Mouse (Mus musculus) limb, embryonic 12.5 days (tissue): ENCODE measurements around the gene Ier5l. TPM values are rescaled to one million over a fixed set of nuclear protein-coding genes. Genes with fewer than 3 reads are reported as not detected.

Experiments used
- ATAC-seq: fragments of 200-750 bp; cut with Nextera tagmentation; 2 replicates; pipeline ENCODE4 v1.8.0; 2017; ENCODE audit warnings: low read depth, moderate TSS enrichment; ENCODE audit not compliant: insufficient number of reproducible peaks, insufficient read depth, low FRiP score, low TSS enrichment
- H3K27ac ChIP-seq: fragments of 300-500 bp; sonication (generic); 2 replicates; pipeline ENCODE4 v1.5.1; 2016; ENCODE audit warnings: mild to moderate bottlenecking, moderate library complexity
- H3K27me3 ChIP-seq: fragments of 300-500 bp; sonication (generic); 2 replicates; pipeline ENCODE4 v1.6.1; 2016; ENCODE audit warnings: mild to moderate bottlenecking, moderate library complexity
- H3K36me3 ChIP-seq: fragments of 300-500 bp; sonication (generic); 2 replicates; pipeline ENCODE4 v1.6.1; 2016; ENCODE audit warnings: mild to moderate bottlenecking, moderate library complexity
- H3K4me1 ChIP-seq: fragments of 300-500 bp; sonication (generic); replicated peaks from 2 replicates; pipeline ENCODE4 v1.6.1; 2016
- H3K4me2 ChIP-seq: fragments of 300-500 bp; sonication (generic); 2 replicates; pipeline ENCODE4 v1.6.1; 2016; ENCODE audit warnings: mild to moderate bottlenecking, moderate library complexity
- H3K4me3 ChIP-seq: fragments of 300-500 bp; sonication (generic); replicated peaks from 2 replicates; pipeline ENCODE4 v1.5.1; 2016; ENCODE audit warnings: mild to moderate bottlenecking
- H3K9ac ChIP-seq: fragments of 300-500 bp; sonication (generic); replicated peaks from 2 replicates; pipeline ENCODE4 v1.6.1; 2016; ENCODE audit warnings: mild to moderate bottlenecking, moderate library complexity
- H3K9me3 ChIP-seq: fragments of 300-500 bp; sonication (generic); 2 replicates; pipeline ENCODE4 v1.6.1; 2016; ENCODE audit warnings: mild to moderate bottlenecking, moderate library complexity
- WGBS: fragments of 180-500 bp; shearing (Covaris S2); methylation state at CpG from one replicate; pipeline ENCODE4 v1.1.7; 2016; 5-methylcytosine and 5-hydroxymethylcytosine counted together
- polyA plus RNA-seq: library from polyadenylated mRNA; unstranded; fragments of >200 nt; fragmentation: Nextera tagmentation; extraction: Ambion mirVana; gene quantifications from 2 replicates; pipeline ENCODE4 v1.2.1, GENCODE M21; 2016

Gene Ier5l
- polyA plus RNA-seq, 1 experiment from 2014 or later, result 4.5 TPM

DNA sequence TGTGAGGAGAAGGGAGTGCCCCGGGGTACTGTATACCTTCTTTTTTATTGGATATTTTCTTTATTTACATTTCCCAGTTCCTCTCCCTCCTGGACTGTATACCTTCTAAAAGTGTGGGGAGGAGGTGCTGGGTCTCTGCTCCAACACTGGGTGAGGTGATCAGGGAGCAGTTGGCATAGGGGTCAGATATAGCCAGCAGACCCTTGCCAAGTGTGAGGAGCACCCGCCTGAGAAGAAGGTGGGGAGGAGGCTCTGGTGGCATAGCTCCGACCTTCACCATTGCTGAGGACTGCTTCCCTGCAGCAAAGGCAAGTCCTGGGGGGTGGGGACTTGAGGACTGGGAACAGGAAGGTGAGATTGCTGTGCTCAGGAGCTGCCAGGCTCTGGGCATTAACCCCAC lies 22.5 kb downstream of the Ier5l start:
- H3K4me2 ChIP-seq, result no peak overlapping the region
- peaks cover 10% of the 10 kb centered on the region for H3K4me1 ChIP-seq
- H3K27me3 ChIP-seq, result no peaks in the 10 kb centered on the region
- H3K27ac ChIP-seq, result no peak overlapping the region
- 84% methylated on average over 3 of the region's 3 CpGs for WGBS
- H3K4me3 ChIP-seq, result no peak overlapping the region
- peaks cover 8% of the 10 kb centered on the region for H3K9me3 ChIP-seq
- ATAC-seq, result no peak
- H3K9ac ChIP-seq, result no peak overlapping the region
- H3K36me3 ChIP-seq, result peaks cover 65% of the 10 kb centered on the region

DNA sequence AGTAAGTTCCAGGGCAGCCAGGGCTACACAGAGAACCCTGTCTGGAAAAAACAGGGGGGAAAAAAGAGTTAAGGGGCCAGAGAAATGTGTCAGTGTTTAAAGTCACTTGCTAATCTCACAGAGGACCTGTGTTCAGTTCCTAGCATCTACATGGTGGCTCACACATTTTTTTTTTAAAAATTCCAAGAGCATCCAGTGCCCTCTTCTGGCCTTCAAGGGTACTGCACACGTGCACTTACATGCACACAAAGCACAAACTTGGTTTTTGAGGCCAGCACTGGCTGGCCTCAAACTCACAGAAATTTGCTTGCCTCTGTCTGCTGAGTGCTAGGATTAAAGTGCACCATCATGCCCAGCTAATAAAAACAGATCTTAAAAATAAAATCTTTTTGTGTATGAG lies 23.5 kb downstream of the Ier5l start:
- peaks cover 75% of the 10 kb centered on the region for H3K36me3 ChIP-seq
- 62% methylated on average over 1 of the region's 1 CpGs for WGBS
- no peak for ATAC-seq

DNA sequence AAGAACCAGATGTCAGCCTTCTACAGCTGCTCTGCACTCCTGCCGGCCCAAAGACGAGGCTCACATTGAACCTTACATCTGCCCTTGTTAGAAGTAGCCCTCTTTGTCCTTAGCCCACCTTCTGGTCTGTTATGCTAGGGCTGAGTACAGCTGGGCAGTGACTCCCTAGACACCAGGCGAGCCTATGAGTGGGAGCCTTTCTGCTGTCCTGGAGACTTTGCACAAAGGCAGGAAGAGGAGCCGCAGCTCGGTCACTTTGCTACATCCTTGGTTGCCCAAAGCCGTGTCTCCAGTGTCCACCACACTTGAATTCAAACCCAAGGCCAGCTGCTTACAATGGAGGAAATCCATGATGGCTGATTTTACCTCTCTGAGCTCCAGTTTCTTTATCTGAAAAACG lies 25.6 kb downstream of the Ier5l start:
- no peak overlapping the region for H3K9ac ChIP-seq
- H3K27me3 ChIP-seq, result no peaks in the 10 kb centered on the region
- H3K9me3 ChIP-seq, result peaks cover 8% of the 10 kb centered on the region
- H3K4me1 ChIP-seq, result peaks cover 37% of the 10 kb centered on the region
- H3K4me3 ChIP-seq, result no peak overlapping the region
- peaks cover 84% of the 10 kb centered on the region for H3K36me3 ChIP-seq
- 86% methylated on average over 7 of the region's 7 CpGs for WGBS
- 0 out of 2 replicates have a peak overlapping the region, but pooled peaks have one; percentile 4 for H3K27ac ChIP-seq
- H3K4me2 ChIP-seq, result no peak overlapping the region
- no peak for ATAC-seq

More for the DNA sequence above, 23.5 kb downstream of the Ier5l start:
- Histone ChIP-seq H3K27ac (no peak overlapping the region), H3K27me3 (no peaks in the 10 kb centered on the region), H3K4me1 (peaks cover 16% of the 10 kb centered on the region), H3K4me3 (no peak overlapping the region), H3K4me2 (no peak overlapping the region), H3K9ac (no peak overlapping the region), H3K9me3 (peaks cover 8% of the 10 kb centered on the region)

DNA sequence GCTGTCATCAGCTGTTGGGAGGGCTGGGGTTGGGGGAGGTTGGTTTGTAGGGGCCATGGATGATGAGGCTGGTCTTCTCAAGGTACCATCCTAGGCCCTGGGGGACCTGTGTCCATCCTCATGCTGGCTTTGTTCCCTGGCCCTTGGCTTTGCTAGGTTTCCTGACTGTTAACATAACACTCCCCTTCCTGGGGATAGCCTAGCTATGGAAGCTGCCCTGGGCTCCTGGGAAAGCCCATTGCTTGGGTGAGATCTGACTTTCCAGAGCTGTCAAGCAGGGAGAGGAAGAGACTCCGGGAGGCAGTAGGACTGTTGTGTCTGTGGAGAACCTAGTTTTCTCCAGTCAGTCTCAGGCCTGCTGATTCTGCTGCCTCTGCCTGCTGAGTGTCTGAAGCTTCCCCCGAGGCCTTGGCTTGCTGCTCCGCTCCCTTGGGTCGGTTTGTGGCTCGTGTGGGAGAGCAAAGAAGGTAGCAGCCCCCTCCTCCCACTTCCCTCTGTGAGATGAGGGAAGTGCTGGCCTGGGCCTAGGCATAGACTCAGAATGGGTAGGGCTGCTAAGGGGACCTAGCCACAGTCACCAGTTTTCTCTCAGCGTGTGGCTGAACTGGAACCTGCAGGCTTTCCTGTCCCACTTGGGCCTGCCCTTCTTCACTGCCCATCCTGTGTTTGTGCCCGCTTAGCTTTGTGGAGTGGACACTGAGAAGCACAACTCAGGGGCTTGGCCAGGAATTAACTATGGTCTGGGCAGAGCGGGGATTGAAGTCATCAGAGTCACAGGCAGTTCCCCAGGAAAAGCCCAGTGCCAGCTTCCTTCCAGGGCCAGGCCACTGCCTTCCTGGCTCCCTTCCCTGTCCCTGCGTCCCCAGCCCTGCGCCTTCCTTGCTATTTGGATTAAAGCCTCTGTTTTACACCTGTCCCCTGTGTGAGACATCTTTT lies 26.9 kb downstream of the Ier5l start:
- Histone ChIP-seq H3K9me3 (peaks cover 8% of the 10 kb centered on the region), H3K4me3 (no peak overlapping the region), H3K36me3 (peaks cover 88% of the 10 kb centered on the region), H3K4me2 (no peak overlapping the region), H3K27me3 (no peaks in the 10 kb centered on the region), H3K4me1 (peaks cover 50% of the 10 kb centered on the region), H3K27ac (peak overlapping the region; percentile 36), H3K9ac (no peak overlapping the region)
- 85% methylated on average over 10 of the region's 10 CpGs for WGBS
- ATAC-seq, result no peak

DNA sequence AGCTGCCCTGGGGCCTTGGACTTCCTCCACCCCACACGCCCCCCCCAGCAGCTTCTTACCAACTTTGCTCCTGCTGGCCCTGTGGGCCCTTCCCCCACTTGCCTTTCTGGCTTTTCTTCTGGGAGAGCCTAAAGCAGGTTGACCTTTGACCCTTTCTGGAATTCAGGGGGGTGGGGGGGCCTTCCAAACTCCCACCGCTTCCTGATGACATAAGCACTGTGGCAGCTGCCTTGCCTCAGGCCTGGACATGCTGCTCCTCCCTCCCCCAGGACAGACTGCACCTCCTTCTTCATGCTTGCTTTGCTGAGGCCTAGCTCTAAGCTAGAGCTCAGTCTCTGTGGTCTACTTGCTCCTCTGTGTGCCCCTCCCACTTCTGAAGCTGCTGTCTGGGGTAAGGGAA lies 28.7 kb downstream of the Ier5l start:
- ATAC-seq, result no peak
- Histone ChIP-seq H3K4me3 (no peak overlapping the region), H3K36me3 (peaks cover 82% of the 10 kb centered on the region), H3K4me1 (peaks cover 60% of the 10 kb centered on the region), H3K27me3 (no peaks in the 10 kb centered on the region), H3K27ac (peak overlapping the region; percentile 100), H3K9me3 (peaks cover 4% of the 10 kb centered on the region), H3K4me2 (0 out of 2 replicates have a peak overlapping the region, but pooled peaks have one; percentile 8), H3K9ac (peak overlapping the region; percentile 44)
- WGBS, result 34% methylated on average over 2 of the region's 2 CpGs

DNA sequence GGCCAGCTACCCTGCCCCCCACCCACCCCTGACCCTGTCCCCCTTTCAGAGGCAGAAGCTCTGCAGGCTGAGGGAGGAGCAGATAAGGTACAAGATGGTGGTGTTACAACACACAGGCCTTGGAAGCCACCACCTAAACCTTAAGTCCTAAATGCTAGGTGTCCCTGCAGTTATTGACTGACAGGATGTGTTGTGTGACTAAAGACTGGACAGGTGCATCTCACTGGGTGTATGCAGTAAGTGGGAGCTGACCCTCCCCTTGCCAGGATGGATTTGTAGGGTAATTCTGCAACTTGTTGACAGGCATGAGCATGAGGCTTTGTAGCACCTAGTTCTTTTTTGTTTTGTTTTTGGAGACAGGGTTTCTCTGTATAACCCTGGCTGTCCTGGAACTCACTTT lies 29.6 kb downstream of the Ier5l start:
- Histone ChIP-seq H3K27ac (peak overlapping the region; percentile 100), H3K36me3 (peaks cover 82% of the 10 kb centered on the region), H3K9ac (0 out of 2 replicates have a peak overlapping the region, but pooled peaks have one; percentile 27), H3K4me1 (peaks cover 69% of the 10 kb centered on the region), H3K27me3 (no peaks in the 10 kb centered on the region), H3K4me2 (0 out of 2 replicates have a peak overlapping the region, but pooled peaks have one; percentile 4), H3K9me3 (no peaks in the 10 kb centered on the region; the same call in 1 of the 2 replicates), H3K4me3 (no peak overlapping the region)
- ATAC-seq, result no peak

DNA sequence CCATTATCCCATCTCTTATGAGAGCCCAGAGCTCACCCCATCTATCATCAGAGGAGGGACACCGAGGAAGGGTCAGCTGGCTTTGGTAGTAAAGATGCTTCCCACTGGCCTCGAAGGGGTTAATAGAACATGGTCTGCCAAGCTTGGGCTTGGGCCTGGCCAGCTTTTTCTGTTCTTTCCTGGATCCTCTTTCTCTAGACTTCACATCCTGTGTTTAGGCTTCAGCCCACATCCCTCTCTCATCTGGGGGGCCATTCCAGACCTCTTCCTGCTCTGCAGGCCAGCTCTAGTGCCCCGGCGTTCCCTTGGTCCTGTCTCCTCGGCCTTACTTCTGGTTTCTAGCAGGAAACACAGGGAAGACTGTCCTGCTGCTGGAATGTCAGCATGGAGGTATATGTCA lies 30.0 kb downstream of the Ier5l start:
- no peaks in the 10 kb centered on the region for H3K9me3 ChIP-seq
- ATAC-seq, result no peak
- H3K4me1 ChIP-seq, result peaks cover 71% of the 10 kb centered on the region
- peak overlapping the region; percentile 4; the same call in 1 of the 2 replicates for H3K4me2 ChIP-seq
- H3K27me3 ChIP-seq, result no peaks in the 10 kb centered on the region
- no peak overlapping the region for H3K4me3 ChIP-seq
- WGBS, result 79% methylated on average over 5 of the region's 5 CpGs
- H3K36me3 ChIP-seq, result peaks cover 82% of the 10 kb centered on the region
- 0 out of 2 replicates have a peak overlapping the region, but pooled peaks have one; percentile 27 for H3K9ac ChIP-seq
- H3K27ac ChIP-seq, result peak overlapping the region; percentile 100

DNA sequence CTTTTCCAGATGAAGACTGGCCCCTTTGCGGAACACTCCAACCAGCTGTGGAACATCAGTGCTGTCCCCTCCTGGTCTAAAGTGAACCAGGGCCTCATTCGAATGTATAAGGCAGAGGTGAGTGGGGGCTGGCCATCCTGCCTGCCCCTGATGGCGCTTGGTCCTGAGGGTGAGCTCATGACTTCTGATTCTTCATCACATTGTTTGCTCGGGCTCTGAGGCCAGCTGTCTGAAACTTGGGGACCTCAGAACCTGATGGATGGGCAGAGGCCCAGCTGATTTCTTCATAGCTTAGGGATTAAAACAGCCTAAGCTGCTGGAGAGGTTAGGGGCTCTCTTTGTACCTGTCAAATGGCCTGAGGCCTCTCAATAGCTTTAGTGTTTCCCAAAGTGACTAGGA lies 30.7 kb downstream of the Ier5l start:
- no peaks in the 10 kb centered on the region for H3K27me3 ChIP-seq
- WGBS, result 74% methylated on average over 4 of the region's 4 CpGs
- H3K9me3 ChIP-seq, result no peaks in the 10 kb centered on the region
- H3K4me1 ChIP-seq, result peaks cover 71% of the 10 kb centered on the region
- H3K4me2 ChIP-seq, result no peak overlapping the region
- ATAC-seq, result no peak
- H3K36me3 ChIP-seq, result peaks cover 82% of the 10 kb centered on the region
- H3K4me3 ChIP-seq, result no peak overlapping the region
- peak overlapping the region; percentile 52; the same call in 1 of the 2 replicates for H3K9ac ChIP-seq
- peak overlapping the region; percentile 100 for H3K27ac ChIP-seq

DNA sequence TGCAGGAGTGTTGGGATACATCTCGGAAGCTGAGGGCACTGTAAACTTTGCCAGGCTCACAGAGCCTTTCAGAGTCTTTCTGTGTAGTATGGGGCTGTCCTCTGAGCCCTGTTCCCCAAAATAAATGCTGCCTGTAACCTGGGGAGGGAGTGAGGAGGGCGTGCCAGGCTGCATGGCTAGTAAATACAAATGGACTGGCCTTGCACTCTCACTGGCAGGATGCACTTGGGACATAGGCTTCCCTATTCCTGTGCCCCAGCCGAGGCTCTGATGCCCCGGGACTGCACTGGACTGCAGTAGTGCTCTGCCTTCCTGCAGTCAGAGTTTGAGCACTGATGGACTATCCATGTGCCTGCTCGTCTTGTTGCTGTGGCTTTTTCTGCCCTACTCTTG lies 31.5 kb downstream of the Ier5l start:
- peaks cover 82% of the 10 kb centered on the region for H3K36me3 ChIP-seq
- H3K4me2 ChIP-seq, result peak overlapping the region; percentile 55
- peak overlapping the region; percentile 52 for H3K9ac ChIP-seq
- peak overlapping the region; percentile 100 for H3K27ac ChIP-seq
- H3K4me1 ChIP-seq, result peaks cover 71% of the 10 kb centered on the region
- no peaks in the 10 kb centered on the region for H3K27me3 ChIP-seq
- H3K9me3 ChIP-seq, result no peaks in the 10 kb centered on the region
- WGBS, result 50% methylated on average over 5 of the region's 5 CpGs
- no peak for ATAC-seq
- peak overlapping the region; percentile 22 for H3K4me3 ChIP-seq

DNA sequence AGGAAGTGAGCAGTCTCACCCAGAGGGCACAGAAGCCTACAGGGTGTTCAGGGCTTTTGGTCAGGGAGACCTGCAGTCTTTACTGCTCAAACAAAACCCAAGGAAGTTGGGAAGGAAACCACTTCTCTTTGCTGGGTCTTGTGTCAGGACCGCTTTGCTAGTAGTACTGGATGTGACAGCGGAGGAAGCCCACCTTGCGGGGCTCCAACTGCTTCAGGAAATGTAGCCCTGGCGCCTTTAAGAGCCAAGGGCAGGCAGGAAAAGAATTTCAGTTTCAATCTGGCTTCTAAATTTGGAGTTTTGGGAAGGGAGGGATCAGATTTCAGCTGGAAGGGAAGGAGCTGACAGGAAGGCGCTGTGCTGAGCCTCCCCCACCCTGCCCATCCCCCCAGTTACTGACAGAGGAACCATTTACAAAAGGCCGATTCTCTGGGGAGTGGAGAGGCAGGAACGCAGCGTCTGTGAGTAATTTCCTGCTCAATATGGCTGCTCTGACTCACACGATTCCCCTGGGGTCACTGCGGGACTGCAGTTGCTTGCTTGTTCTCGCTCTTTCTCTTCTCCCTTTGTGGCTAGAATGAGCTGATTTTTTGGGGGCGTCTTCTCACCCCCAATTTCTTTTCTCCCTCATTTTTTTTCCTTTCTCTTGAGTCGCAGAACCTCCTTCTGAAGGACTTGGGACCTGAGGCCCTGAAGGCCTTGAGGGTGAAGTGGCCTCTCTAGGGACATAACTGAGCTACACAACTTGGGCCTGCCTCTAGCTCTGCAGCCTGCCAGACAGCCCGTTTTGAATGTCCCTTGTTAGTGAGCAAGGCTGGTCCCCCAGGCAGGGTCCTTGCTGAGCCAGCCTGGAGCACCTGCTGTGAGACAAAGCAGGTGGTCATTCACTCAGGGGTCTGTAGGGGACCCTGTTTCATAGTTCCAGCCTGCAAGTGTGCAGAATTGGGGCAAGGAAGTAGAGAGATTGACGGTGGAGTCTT lies 32.2 kb downstream of the Ier5l start:
- peak overlapping the region; percentile 52 for H3K9ac ChIP-seq
- peak; percentile 89 for ATAC-seq
- H3K4me2 ChIP-seq, result peak overlapping the region; percentile 55
- 2% methylated on average over 15 of the region's 15 CpGs for WGBS
- H3K4me1 ChIP-seq, result peaks cover 71% of the 10 kb centered on the region
- no peaks in the 10 kb centered on the region for H3K9me3 ChIP-seq
- H3K4me3 ChIP-seq, result peak overlapping the region; percentile 22
- H3K27ac ChIP-seq, result peak overlapping the region; percentile 100
- H3K27me3 ChIP-seq, result no peaks in the 10 kb centered on the region
- H3K36me3 ChIP-seq, result peaks cover 80% of the 10 kb centered on the region
